Mouse (Mus musculus) midbrain, embryonic 16.5 days (tissue): ENCODE data around the gene Foxd1. TPM values are rescaled to one million over a fixed set of nuclear protein-coding genes. Genes with fewer than 3 reads are reported as not detected.

Source experiments
- ATAC-seq: fragments of 200-750 bp; cut with Nextera tagmentation; 2 replicates; pipeline ENCODE4 v1.8.0; 2017; ENCODE audit warnings: moderate TSS enrichment
- H3K27ac ChIP-seq: fragments of 300-500 bp; sonication (generic); 2 replicates; pipeline ENCODE4 v1.5.1; 2014; ENCODE audit warnings: mild to moderate bottlenecking, low read length, mixed read lengths
- H3K27me3 ChIP-seq: fragments of 300-500 bp; sonication (generic); 2 replicates; pipeline ENCODE4 v1.6.1; 2014; ENCODE audit warnings: low read depth, low read length, mixed read lengths; ENCODE audit not compliant: control insufficient read depth, insufficient read depth
- H3K36me3 ChIP-seq: fragments of 300-500 bp; sonication (generic); 2 replicates; pipeline ENCODE4 v1.6.1; 2014; ENCODE audit warnings: mild to moderate bottlenecking, low read length, moderate library complexity, mixed read lengths; ENCODE audit not compliant: control insufficient read depth, insufficient read depth
- H3K4me1 ChIP-seq: fragments of 300-500 bp; sonication (generic); 2 replicates; pipeline ENCODE4 v1.6.1; 2014; ENCODE audit warnings: mild to moderate bottlenecking, low read length, mixed read lengths; ENCODE audit not compliant: control insufficient read depth, insufficient read depth
- H3K4me2 ChIP-seq: fragments of 300-500 bp; sonication (generic); 2 replicates; pipeline ENCODE4 v1.6.1; 2014; ENCODE audit warnings: mild to moderate bottlenecking, low read length, mixed read lengths
- H3K4me3 ChIP-seq: fragments of 300-500 bp; sonication (generic); 2 replicates; pipeline ENCODE4 v1.5.1; 2014; ENCODE audit warnings: low read depth, mild to moderate bottlenecking, low read length, moderate library complexity, mixed read lengths
- H3K9ac ChIP-seq: fragments of 300-500 bp; sonication (generic); 2 replicates; pipeline ENCODE4 v1.6.1; 2014; ENCODE audit warnings: low read depth, low read length, mixed read lengths
- H3K9me3 ChIP-seq: fragments of 300-500 bp; sonication (generic); replicated peaks from 2 replicates; pipeline ENCODE4 v1.6.1; 2014; ENCODE audit warnings: mild to moderate bottlenecking, low read length, mixed read lengths; ENCODE audit not compliant: control insufficient read depth, poor library complexity, severe bottlenecking
- WGBS: fragments of 180-500 bp; shearing (Covaris S2); extraction: QIAGEN DNeasy Blood & Tissue Kit; methylation state at CpG from one replicate; pipeline ENCODE4 v1.1.7; 2014; 5-methylcytosine and 5-hydroxymethylcytosine counted together
- polyA plus RNA-seq: library from polyadenylated mRNA; unstranded; fragments of >200 nt; fragmentation: Nextera tagmentation; extraction: Ambion mirVana; gene quantifications from 2 replicates; pipeline ENCODE4 v1.2.1, GENCODE M21; 2015

The Foxd1 gene
- polyA plus RNA-seq: 0.49 and 0.52 TPM in 2 replicates

- H3K27me3 ChIP-seq: peaks cover 53% of the 10 kb centered on the region
- H3K9me3 ChIP-seq: no peaks in the 10 kb centered on the region
- peak within 1 kb of the TSS; percentile 38 for H3K4me3 ChIP-seq
- peaks cover 12% of the 10 kb centered on the region for H3K4me1 ChIP-seq
- WGBS: under 1% methylated on average over 68 of the region's 76 CpGs
- H3K36me3 ChIP-seq: no peaks in the 10 kb centered on the region
- peak; percentile 70 for ATAC-seq
- peak within 1 kb of the TSS; percentile 57 for H3K4me2 ChIP-seq
- 0 out of 2 replicates have a peak within 1 kb of the TSS, but pooled peaks have one; percentile 52 for H3K9ac ChIP-seq
- H3K27ac ChIP-seq: no peak within 1 kb of the TSS
Observed at GRCm38 (mm10) chr13:98354090-98354801, at the start of gene Foxd1. TSS of gene Foxd1 (plus strand) at chr13:98354242.

- no peak overlapping the region for H3K4me3 ChIP-seq
- no peak overlapping the region for H3K27ac ChIP-seq
- no peak for ATAC-seq
- 87% methylated on average over 9 of the region's 9 CpGs for WGBS
- H3K4me1 ChIP-seq: peaks cover 3% of the 10 kb centered on the region; the same call in 1 of the 2 replicates
- H3K36me3 ChIP-seq: peaks cover 5% of the 10 kb centered on the region
- H3K9ac ChIP-seq: no peak overlapping the region
- no peaks in the 10 kb centered on the region for H3K9me3 ChIP-seq
- H3K4me2 ChIP-seq: no peak overlapping the region
- H3K27me3 ChIP-seq: no peaks in the 10 kb centered on the region
Observed at GRCm38 (mm10) chr13:98305257-98305656, 48.8 kb upstream of the Foxd1 start.

- H3K27me3 ChIP-seq: no peaks in the 10 kb centered on the region
- peak overlapping the region; percentile 44; the same call in 1 of the 2 replicates for H3K27ac ChIP-seq
- no peaks in the 10 kb centered on the region for H3K9me3 ChIP-seq
- no peak overlapping the region for H3K4me3 ChIP-seq
- no peak for ATAC-seq
- no peak overlapping the region for H3K4me2 ChIP-seq
- H3K36me3 ChIP-seq: peaks cover 10% of the 10 kb centered on the region
- peaks cover 3% of the 10 kb centered on the region; the same call in 1 of the 2 replicates for H3K4me1 ChIP-seq
- H3K9ac ChIP-seq: no peak overlapping the region
- WGBS: 29% methylated on average over 5 of the region's 5 CpGs
Observed at GRCm38 (mm10) chr13:98306393-98306792, 47.6 kb upstream of the Foxd1 start.

GRCm38 (mm10) chr13:98306852-98307475 lies 47.1 kb upstream of the Foxd1 start:
- Histone ChIP-seq H3K4me2 (no peak overlapping the region), H3K9ac (no peak overlapping the region), H3K4me1 (peaks cover 3% of the 10 kb centered on the region; the same call in 1 of the 2 replicates), H3K27ac (no peak overlapping the region), H3K4me3 (no peak overlapping the region), H3K9me3 (no peaks in the 10 kb centered on the region), H3K36me3 (peaks cover 11% of the 10 kb centered on the region), H3K27me3 (no peaks in the 10 kb centered on the region)
- WGBS: 51% methylated on average over 14 of the region's 14 CpGs
- no peak for ATAC-seq

- Histone ChIP-seq H3K9me3 (no peaks in the 10 kb centered on the region), H3K4me2 (no peak overlapping the region), H3K4me1 (peaks cover 3% of the 10 kb centered on the region; the same call in 1 of the 2 replicates), H3K9ac (no peak overlapping the region), H3K27me3 (no peaks in the 10 kb centered on the region), H3K27ac (no peak overlapping the region), H3K36me3 (peaks cover 14% of the 10 kb centered on the region), H3K4me3 (no peak overlapping the region)
- ATAC-seq: no peak
- whole genome bisulfite sequencing: 92% methylated on average over 5 of the region's 5 CpGs
Observed at GRCm38 (mm10) chr13:98308004-98308403, 46.0 kb upstream of the Foxd1 start.

- 82% methylated on average over 4 of the region's 4 CpGs for WGBS
- H3K36me3 ChIP-seq: peaks cover 14% of the 10 kb centered on the region
Observed at GRCm38 (mm10) chr13:98308724-98309123, 45.3 kb upstream of the Foxd1 start.

GRCm38 (mm10) chr13:98311597-98311996 lies 42.4 kb upstream of the Foxd1 start:
- no peak for ATAC-seq
- Histone ChIP-seq H3K4me1 (peaks cover 15% of the 10 kb centered on the region), H3K9ac (no peak overlapping the region), H3K4me3 (no peak overlapping the region), H3K27ac (no peak overlapping the region), H3K36me3 (peaks cover 14% of the 10 kb centered on the region), H3K4me2 (no peak overlapping the region), H3K27me3 (no peaks in the 10 kb centered on the region), H3K9me3 (no peaks in the 10 kb centered on the region)
- WGBS: 95% methylated on average over 5 of the region's 5 CpGs

More at GRCm38 (mm10) chr13:98308724-98309123, 45.3 kb upstream of the Foxd1 start:
- Histone ChIP-seq H3K27me3 (no peaks in the 10 kb centered on the region), H3K27ac (no peak overlapping the region), H3K4me3 (no peak overlapping the region), H3K9me3 (no peaks in the 10 kb centered on the region), H3K4me1 (peaks cover 3% of the 10 kb centered on the region; the same call in 1 of the 2 replicates), H3K4me2 (no peak overlapping the region), H3K9ac (no peak overlapping the region)
- no peak for ATAC-seq

GRCm38 (mm10) chr13:98313631-98314030 lies 40.4 kb upstream of the Foxd1 start:
- no peak for ATAC-seq
- H3K4me1 ChIP-seq: peaks cover 15% of the 10 kb centered on the region
- H3K36me3 ChIP-seq: peaks cover 13% of the 10 kb centered on the region
- H3K4me3 ChIP-seq: no peak overlapping the region
- no peaks in the 10 kb centered on the region for H3K9me3 ChIP-seq
- H3K9ac ChIP-seq: no peak overlapping the region
- no peaks in the 10 kb centered on the region for H3K27me3 ChIP-seq
- no peak overlapping the region for H3K27ac ChIP-seq
- 78% methylated on average over 7 of the region's 7 CpGs for WGBS
- H3K4me2 ChIP-seq: no peak overlapping the region

GRCm38 (mm10) chr13:98315124-98315523 lies 38.9 kb upstream of the Foxd1 start:
- no peak for ATAC-seq
- H3K27ac ChIP-seq: no peak overlapping the region
- peak overlapping the region; percentile 21 for H3K4me2 ChIP-seq
- H3K27me3 ChIP-seq: no peaks in the 10 kb centered on the region
- peaks cover 15% of the 10 kb centered on the region for H3K4me1 ChIP-seq
- WGBS: 84% methylated on average over 4 of the region's 4 CpGs
- no peak overlapping the region for H3K9ac ChIP-seq
- no peak overlapping the region for H3K4me3 ChIP-seq
- peaks cover 9% of the 10 kb centered on the region for H3K36me3 ChIP-seq
- H3K9me3 ChIP-seq: no peaks in the 10 kb centered on the region
